Mouse (Mus musculus) monocyte, adult 2 months (primary cell): ENCODE data around the gene Ube2o.
A peak's percentile ranks its signal among the peaks of the same experiment; 100 is the strongest.

Source experiments
- DNase-seq, 2 experiments: peaks; one replicate each; pipeline ENCODE4 v3.0.0; 2022; ENCODE audit warnings: low spot score in 2 of 2, low read depth in 1 of 2

Ube2o gene

DNA sequence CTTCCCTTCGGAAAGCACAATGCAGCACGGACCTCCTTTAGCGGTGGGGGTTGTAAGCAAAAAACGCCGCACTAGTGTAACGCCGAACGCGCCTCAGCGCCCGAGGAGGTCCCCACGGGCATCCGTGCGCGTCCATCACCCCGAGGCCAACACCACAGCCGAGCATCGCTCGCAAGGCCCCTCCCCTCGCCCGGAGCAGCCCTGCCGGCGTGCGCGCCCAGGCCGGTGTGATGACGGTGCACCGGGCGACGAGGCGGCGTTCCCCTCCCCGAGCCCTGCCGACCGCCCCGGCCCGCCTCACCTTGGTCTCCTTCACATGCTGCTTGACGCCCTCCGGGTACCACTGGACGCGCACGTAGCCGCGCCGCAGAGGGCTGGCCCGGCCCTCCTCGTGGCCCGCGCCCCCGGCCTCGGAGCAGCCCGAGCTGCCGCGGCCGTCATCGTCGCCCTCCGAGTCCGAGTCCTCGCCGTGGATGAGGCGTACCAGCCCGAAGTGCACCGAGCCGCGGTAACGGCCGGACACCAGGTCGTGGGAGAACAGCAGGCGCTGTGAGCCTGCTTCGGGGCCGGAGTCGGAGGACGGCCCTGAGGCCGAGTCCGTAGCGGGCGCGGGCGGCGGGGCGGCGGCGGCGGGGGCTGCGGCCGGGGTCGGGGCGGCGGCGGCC is 404 bp downstream of the Ube2o start:
- peak in 1 of 2 experiments; percentile 22 for DNase-seq

- no peak for DNase-seq
Observed at GRCm38 (mm10) chr11:116580031-116580652, 1.1 kb downstream of the Ube2o start.

DNA sequence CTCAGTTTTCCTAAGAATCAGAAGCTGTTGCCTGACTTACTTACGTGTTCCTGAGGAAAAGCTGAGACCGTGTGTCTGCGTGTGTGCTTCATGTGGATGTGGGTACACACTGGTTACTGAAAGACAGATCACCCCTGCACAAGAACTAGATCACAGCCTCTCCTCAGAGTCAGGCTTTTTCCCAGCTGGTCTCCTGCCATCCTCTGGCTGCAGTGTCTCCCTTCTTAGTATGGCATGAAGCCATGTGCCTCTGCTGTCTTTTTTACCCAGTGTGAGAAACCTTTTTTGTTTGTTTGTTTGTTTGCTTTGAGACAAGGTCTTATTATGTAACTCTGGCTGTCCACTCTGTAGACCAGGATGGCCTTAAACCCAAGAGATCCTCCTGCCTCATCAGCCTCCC is 2.0 kb downstream of the Ube2o start:
- no peak for DNase-seq

- DNase-seq, result no peak
Observed at GRCm38 (mm10) chr11:116575396-116575795, 5.9 kb downstream of the Ube2o start.

DNA sequence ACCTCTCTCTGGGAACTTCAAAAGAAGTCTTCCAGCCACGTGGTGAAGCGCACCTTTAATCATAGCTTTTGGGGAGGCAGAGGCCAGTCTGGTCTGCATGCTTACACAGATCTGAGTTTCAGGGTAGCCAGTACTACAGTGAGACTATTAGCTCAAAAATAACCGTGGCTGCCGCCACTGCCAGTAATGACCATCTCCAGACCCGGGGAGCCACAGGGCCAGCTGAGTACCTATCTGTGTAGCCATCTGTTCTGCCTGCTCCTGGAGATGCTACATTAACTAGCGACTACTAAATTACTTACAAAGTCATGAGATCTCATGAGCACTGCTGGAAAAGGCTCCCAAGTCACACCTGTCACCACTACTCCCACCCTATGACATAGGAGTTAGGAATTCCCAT is 6.3 kb downstream of the Ube2o start:
- no peak for DNase-seq

DNA sequence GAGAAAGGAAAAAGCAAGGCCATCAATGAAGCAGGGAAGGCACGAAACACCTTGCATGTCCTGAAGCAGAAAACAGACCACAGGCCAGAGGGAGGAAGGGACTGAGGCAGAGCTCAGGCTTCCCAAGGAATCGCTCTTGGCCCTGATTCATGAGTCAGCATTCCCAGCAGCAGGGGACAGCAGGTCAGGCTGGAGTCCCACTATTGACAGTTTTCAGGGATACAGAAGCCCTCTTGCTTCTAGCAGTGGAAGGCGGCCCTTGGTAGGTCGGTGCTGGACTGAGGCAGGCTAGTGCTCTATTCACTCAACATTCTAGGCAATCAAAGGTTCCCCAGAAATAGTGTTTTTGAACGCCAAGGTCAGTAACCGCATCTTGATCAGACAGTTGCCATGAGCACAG is 6.8 kb downstream of the Ube2o start:
- no peak for DNase-seq

GRCm38 (mm10) chr11:116572756-116573543 is 8.3 kb downstream of the Ube2o start:
- DNase-seq, result no peak

DNA sequence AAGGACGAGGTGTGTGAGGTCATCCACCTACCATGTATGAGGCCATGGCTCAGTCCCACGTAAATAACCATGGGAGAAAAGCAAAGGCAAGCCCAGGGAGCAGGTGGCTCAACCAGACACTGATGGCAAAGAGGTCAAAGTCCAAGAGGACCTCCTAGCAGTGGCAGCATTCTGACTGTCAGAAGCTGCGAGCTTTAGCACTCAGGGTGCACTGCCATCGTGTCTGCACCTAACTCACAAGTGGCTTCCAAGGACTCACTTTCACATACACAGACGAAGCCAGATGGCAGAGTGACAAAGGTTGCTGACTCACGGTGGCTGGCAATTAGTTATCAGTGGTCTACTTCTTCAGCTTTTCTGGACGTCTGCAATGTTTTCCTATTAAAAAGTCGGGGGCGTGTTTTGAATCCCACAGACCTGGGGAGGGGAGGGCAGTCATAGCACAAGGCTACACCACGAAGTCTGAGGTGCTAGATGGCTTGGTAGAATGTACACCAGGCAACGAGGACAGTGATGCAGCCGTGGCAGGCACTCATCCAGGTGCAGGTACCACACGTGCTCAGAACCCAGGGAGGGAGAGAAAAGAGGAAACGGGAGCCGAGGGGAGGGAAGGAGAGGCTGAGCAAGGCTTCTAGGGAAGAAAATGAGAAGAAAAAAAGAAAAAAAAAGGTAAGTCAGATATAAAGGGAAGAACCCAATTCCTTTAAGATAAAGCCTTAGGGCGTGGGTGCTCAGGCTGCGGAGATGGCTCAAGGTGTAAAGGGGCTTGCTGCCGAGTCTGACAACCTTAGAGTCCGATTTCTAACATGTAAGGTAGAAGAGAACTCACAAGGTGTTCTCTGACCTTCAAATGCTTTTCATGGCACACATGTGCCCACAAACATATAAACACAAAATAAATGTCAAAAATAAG is 9.2 kb downstream of the Ube2o start:
- DNase-seq, result no peak

DNA sequence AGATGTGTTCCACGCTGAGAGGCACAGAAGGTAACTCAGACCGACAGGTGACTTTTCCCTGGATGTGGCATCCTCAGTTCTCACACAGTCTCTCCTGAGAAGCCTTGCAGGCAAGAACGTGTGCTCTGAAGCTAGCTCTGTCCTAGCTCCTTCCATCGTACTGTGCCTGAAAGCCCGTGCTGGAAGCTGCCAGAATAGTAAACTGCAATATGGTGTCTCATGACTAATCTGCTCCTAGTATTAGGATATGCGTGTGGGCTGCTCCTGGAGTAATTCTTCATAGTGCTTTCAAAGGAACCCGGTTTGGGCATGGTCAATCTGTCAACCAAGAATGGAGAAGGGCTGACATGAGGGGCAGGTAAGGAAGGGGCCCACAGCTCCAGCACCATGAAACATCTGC is 10.4 kb downstream of the Ube2o start:
- no peak for DNase-seq

DNA sequence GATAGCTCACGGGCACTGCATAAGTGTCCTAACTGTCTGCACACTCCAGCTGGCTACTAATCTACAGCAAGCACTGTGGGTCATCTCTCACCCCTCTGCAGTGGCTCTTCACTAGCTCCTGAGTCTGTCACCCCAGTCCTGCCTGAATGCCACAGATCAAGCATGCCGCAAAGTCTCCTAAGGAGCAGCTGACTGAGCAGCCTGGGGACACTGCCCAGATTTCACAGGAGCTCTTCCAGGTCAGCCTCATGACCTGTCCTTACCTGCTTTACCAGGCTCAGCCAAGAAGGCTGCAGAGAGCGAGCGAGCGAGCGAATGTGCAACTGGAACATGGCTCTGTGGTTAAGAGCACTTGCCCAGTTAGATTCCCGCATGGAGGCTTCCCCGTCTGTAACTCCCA is 13.7 kb downstream of the Ube2o start:
- no peak for DNase-seq

- DNase-seq, result no peak
Observed at GRCm38 (mm10) chr11:116565283-116566041, 15.8 kb downstream of the Ube2o start.

DNA sequence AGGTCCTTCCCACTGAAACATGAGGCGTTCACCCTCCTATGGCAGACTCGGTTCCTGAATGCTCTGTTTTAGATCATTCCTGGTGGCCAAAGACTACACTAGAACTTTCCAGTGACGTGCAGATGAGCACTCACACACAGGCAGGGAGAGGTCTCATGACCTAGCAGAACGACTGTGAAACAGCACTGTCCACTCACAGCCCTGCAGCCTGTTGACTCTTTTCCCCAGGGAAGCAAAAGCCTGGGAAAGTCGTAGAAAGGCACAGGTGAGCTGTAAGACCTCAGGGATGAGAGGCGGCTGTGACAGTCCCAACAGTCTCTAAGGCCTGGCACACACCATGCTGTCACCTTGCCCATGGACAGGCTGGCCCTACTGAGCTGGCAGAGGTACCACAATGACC is 24.9 kb downstream of the Ube2o start:
- DNase-seq, result no peak

DNA sequence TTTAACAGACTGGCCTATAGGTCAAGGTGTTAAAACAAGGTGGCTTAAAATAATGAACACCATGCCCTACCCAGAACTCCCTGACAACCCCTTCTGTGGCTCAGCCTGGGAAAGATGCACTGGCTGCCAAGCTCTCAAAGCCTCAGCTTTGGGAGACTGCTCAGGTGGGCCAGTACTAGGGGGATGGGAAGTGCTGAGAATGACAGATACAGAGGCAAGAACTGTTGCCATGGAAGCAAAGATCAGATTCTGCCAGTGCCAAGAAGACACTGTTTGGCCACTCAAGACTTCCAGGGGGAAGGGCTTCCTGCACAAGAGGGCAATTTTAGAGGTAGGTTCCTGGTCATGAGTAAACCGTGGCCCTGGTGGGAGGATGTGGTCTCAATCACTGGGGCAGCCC is 25.7 kb downstream of the Ube2o start:
- no peak for DNase-seq

- DNase-seq, result no peak
Observed at GRCm38 (mm10) chr11:116554171-116554878, 26.9 kb downstream of the Ube2o start.

DNA sequence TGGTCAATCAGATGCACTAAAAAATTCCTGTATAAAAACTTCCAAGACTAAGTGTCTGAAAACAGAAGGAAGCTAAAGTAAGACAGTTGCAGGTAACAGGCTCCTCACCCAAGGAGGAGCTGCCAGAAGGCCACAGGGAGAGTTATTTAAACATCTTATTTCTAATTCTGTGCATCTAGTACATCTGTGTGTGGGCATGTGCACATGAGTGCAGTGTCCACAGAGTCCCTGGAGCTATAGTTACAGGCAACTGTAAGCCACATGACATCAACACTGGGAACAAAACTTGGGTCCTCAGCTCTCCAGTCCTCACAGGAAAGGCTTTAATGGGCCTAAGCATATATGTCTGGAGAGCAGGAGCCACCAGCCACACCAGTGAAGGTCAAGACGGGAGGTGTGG is 29.1 kb downstream of the Ube2o start:
- DNase-seq, result no peak

DNA sequence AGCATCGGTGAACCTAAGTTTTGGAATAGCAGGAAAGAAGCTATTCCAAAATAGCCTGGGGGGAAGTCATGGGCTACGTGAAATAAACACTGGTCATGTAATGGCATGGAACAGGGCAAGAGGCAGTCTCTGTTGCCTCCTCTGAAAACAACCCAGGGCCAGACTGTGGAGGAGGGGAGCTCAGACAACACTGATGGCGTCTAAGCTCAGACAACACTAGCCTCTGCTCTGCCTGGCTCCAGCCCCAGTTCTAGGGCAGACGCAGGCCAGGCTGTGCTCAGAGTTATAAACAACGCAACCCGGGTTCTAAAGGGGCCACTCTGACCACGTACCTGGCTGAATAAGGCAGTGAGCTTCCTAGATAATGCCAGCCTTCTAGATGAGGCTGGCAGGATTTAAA is 30.5 kb downstream of the Ube2o start:
- no peak for DNase-seq

DNA sequence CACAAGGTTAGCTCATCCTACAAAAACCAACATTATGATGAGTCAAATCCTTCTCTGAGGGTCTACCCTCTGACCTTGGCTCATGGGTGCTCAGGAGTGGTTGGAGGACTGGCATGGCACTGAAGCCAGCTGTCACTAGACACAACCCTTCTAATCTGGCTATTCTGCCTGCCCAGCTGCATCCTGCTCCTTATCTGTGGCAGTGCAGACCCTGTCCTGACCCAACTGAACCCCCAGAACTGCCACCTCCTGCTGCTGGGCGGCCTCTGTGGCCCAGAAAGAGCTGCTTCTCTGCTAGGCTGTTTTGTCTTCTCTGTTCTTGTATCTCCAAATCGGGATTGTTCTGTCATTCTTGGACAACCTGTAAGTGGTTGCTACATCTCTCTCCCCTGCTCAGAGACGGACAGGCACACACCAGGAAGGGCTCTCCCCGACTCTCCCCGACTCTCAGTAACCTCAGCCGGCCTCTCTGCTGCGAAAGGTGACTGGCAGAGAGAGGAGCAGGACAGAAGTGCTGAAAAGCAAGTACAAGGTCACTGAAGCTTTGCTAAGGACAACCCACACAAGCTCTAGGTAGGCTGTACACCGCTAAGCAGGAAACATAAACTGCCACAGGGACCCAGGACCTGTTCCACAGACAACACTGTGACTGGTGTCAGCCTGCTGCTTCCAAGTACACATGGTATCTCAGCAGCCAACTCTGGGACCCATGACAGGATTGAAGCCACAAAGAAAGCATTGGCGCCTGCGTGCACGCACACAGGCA is 31.8 kb downstream of the Ube2o start:
- no peak for DNase-seq

- no peak for DNase-seq
Observed at GRCm38 (mm10) chr11:116548780-116549179, 32.5 kb downstream of the Ube2o start.
